Comparison of ENCODE assay signal across 11 mouse cellular contexts in the genomic region with DNA sequence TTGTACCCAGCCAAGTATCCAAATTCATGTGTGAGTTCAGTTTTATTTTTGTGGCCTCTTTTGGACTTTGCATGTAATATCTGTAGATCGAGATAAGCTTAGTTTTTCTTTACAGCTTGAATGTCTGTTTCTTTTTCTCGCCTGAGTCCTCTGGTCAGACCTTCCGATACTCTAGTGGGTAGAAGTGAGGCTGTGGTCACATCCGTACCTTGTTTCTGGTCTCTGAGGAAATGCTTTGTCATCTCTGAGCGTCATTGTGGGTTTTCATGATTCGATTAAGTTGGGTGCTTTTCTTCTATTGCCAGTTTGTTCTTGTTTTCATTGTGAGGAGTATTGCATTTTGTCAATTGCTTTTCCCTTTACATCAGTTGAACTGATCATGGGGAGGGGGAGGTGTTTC.
DNase-seq lines count a peak whose midpoint lies in the region; ATAC-seq lines count a peak whose summit lies in the region.
"Had no signal": no experiment of that assay in that cellular context is flagged by ENCODE, and none has a peak within 500 bp of the region (broad histone marks: within the 10 kb centered on the region; RNA-seq: fewer than 3 reads in every experiment).

No protein-coding gene starts in this region.

- intact Hi-C loops in left cerebral cortex, postnatal 4 days (cut with DNase I), result no loop called here

- no peaks in the 10 kb centered on the region for H3K36me3 ChIP-seq in heart, embryonic 15.5 days
- H3K36me3 ChIP-seq in kidney, embryonic 16.5 days (ENCODE audit: insufficient read depth, low read length), result no peaks in the 10 kb centered on the region
- H3K36me3 ChIP-seq: embryonic facial prominence, embryonic 15.5 days had no signal

- H3K27me3 ChIP-seq in heart, embryonic 15.5 days, result no peaks in the 10 kb centered on the region
- no peaks in the 10 kb centered on the region for H3K27me3 ChIP-seq in kidney, embryonic 16.5 days (ENCODE audit: insufficient read depth, low read length)
- H3K27me3 ChIP-seq: embryonic facial prominence, embryonic 15.5 days had no signal

- WGBS in heart, embryonic 15.5 days, result 72% methylated on average over 6 of the region's 6 CpGs
- 90% methylated on average over 6 of the region's 6 CpGs for WGBS in kidney, embryonic 16.5 days

- no peak overlapping the region for H3K4me3 ChIP-seq in heart, embryonic 15.5 days
- H3K4me3 ChIP-seq in kidney, embryonic 16.5 days (ENCODE audit: low read length), result no peak overlapping the region
- H3K4me3 ChIP-seq: embryonic facial prominence, embryonic 15.5 days had no signal

- no peak for ATAC-seq in heart, embryonic 15.5 days (replicated peaks; ENCODE audit: insufficient number of reproducible peaks, insufficient read depth, low FRiP score, low read depth)
- peak; percentile 80 for ATAC-seq in common myeloid progenitor, adult 5-6 weeks (replicated peaks; ENCODE audit: low read depth, poor library complexity, severe bottlenecking)
- ATAC-seq in megakaryocyte, adult 5-6 weeks (ENCODE audit: poor library complexity, severe bottlenecking), result peak; percentile 79
- ATAC-seq in kidney, embryonic 16.5 days (ENCODE audit: low FRiP score, low TSS enrichment), result no peak

- H3K9ac ChIP-seq in heart, embryonic 15.5 days, result no peak overlapping the region
- H3K9ac ChIP-seq in kidney, embryonic 16.5 days (replicated peaks; ENCODE audit: low read length), result no peak overlapping the region
- H3K9ac ChIP-seq: embryonic facial prominence, embryonic 15.5 days had no signal

- peak overlapping the region; percentile 20; the same call in 1 of the 2 replicates for H3K27ac ChIP-seq in heart, embryonic 15.5 days
- H3K27ac ChIP-seq in kidney, embryonic 16.5 days (ENCODE audit: low read length), result no peak overlapping the region; the same call in 1 of the 2 replicates
- H3K27ac ChIP-seq: embryonic facial prominence, embryonic 15.5 days had no signal

- DNase-seq in heart, adult 18-20 months, result no peak
- DNase-seq in 416B (ENCODE audit: low read depth), result peak; percentile 99
- no peak for DNase-seq in left cerebral cortex, postnatal 4 days
- no peak for DNase-seq in kidney, postnatal 14 days
- DNase-seq: cerebellum, postnatal 10 days; lung, adult 18-20 months had no signal

- no peaks in the 10 kb centered on the region for H3K9me3 ChIP-seq in heart, embryonic 15.5 days (replicated peaks)
- H3K9me3 ChIP-seq in kidney, embryonic 16.5 days (ENCODE audit: low read length), result no peaks in the 10 kb centered on the region
- H3K9me3 ChIP-seq: embryonic facial prominence, embryonic 15.5 days had no signal

- peaks cover 7% of the 10 kb centered on the region for H3K4me1 ChIP-seq in heart, embryonic 15.5 days (replicated peaks)
- peaks cover 16% of the 10 kb centered on the region; the same call in 1 of the 2 replicates for H3K4me1 ChIP-seq in kidney, embryonic 16.5 days (ENCODE audit: insufficient read depth, low read length)

- no peak overlapping the region for H3K4me2 ChIP-seq in heart, embryonic 15.5 days
- no peak overlapping the region for H3K4me2 ChIP-seq in kidney, embryonic 16.5 days (replicated peaks; ENCODE audit: low read depth, low read length)
- H3K4me2 ChIP-seq: embryonic facial prominence, embryonic 15.5 days had no signal

Comparison
In these comparisons a context has a peak if more than half of its experiments do, and no peak if none do; other contexts are left out.
1. ATAC-seq: peak in common myeloid progenitor, adult 5-6 weeks (single experiment) and megakaryocyte, adult 5-6 weeks (single experiment); none in heart, embryonic 15.5 days (single experiment) and kidney, embryonic 16.5 days (single experiment).